ENCODE assay signal across 20 mouse cellular contexts in genomic region chr12:117664644-117665043, GRCm38 (mm10).
DNase-seq lines count a peak whose midpoint lies in the region; TF ChIP-seq lines count a peak whose summit lies in the region.
"Had no signal": no experiment of that assay in that cellular context is flagged by ENCODE, and none has a peak within 500 bp of the region (broad histone marks: within the 10 kb centered on the region; RNA-seq: fewer than 3 reads in every experiment).

No protein-coding gene starts in this region.

- DNase-seq in heart, adult 2 months: no peak
- DNase-seq in heart, adult 18-20 months: no peak
- DNase-seq in layer of hippocampus, adult 18-20 months (ENCODE audit: low spot score in 2 of 2): peak; percentile 58 to 81
- no peak for DNase-seq in layer of hippocampus, postnatal 25 days (ENCODE audit: extremely low spot score in 1 of 2, low spot score in 1 of 2)
- DNase-seq in brain, embryonic 18.5 days (ENCODE audit: low read depth, low spot score): peak; percentile 46
- peak; percentile 59 to 63 for DNase-seq in layer of hippocampus, adult 8-10 months (ENCODE audit: low spot score in 2 of 2)
- DNase-seq in hindbrain, embryonic 10.5 days (ENCODE audit: low spot score): no peak
- DNase-seq: adrenal gland, postnatal 25 days; cerebellum, postnatal 10 days; gastrocnemius, postnatal 14 days; lung, postnatal 36 days; right cerebral cortex, postnatal 14 days had no signal

- peaks cover 53% of the 10 kb centered on the region for H3K36me3 ChIP-seq in heart, adult 2 months (ENCODE audit: control insufficient read depth, insufficient read depth, low read length)
- H3K36me3 ChIP-seq in hindbrain, embryonic 10.5 days: no peaks in the 10 kb centered on the region
- H3K36me3 ChIP-seq: heart, embryonic 12.5 days; intestine, embryonic 15.5 days; kidney, embryonic 15.5 days; midbrain, embryonic 10.5 days; neural tube, embryonic 13.5 days had no signal

- 51% methylated on average over 5 of the region's 5 CpGs for WGBS in heart, adult 2 months
- 75% methylated on average over 5 of the region's 5 CpGs for WGBS in hindbrain, embryonic 10.5 days

- H3K9me3 ChIP-seq in hindbrain, embryonic 10.5 days: no peaks in the 10 kb centered on the region
- H3K9me3 ChIP-seq: heart, embryonic 12.5 days; intestine, embryonic 15.5 days; kidney, embryonic 15.5 days; midbrain, embryonic 10.5 days; neural tube, embryonic 13.5 days had no signal

- no peak overlapping the region for H3K4me3 ChIP-seq in heart, adult 2 months
- no peak overlapping the region for H3K4me3 ChIP-seq in hindbrain, embryonic 10.5 days
- H3K4me3 ChIP-seq: heart, embryonic 12.5 days; intestine, embryonic 15.5 days; kidney, embryonic 15.5 days; midbrain, embryonic 10.5 days; neural tube, embryonic 13.5 days had no signal

- H3K27ac ChIP-seq in heart, adult 2 months: peak overlapping the region; percentile 82
- H3K27ac ChIP-seq in hindbrain, embryonic 10.5 days: no peak overlapping the region
- H3K27ac ChIP-seq: hindbrain, embryonic 14.5 days; intestine, embryonic 15.5 days; kidney, embryonic 15.5 days; liver, embryonic 14.5 days; midbrain, embryonic 10.5 days; neural tube, embryonic 13.5 days; stomach, postnatal 0 days had no signal

- H3K79me2 ChIP-seq in heart, adult 2 months (replicated peaks; ENCODE audit: control insufficient read depth, insufficient read depth, low read length): peaks cover 9% of the 10 kb centered on the region

- peaks cover 33% of the 10 kb centered on the region for H3K4me1 ChIP-seq in heart, adult 2 months (ENCODE audit: control insufficient read depth, insufficient read depth, low read length)
- no peaks in the 10 kb centered on the region; the same call in 1 of the 2 replicates for H3K4me1 ChIP-seq in hindbrain, embryonic 10.5 days (replicated peaks)
- H3K4me1 ChIP-seq: intestine, embryonic 15.5 days had no signal

- intact Hi-C loops in heart, adult 2 months (cut with DNase I): loop anchor here (2.0 to 5.0 kb wide), 3 partner anchors 14 to 207 kb away; no protein-coding TSS in a partner anchor

- H3K27me3 ChIP-seq in heart, adult 2 months (ENCODE audit: control insufficient read depth, insufficient read depth, low read length): no peaks in the 10 kb centered on the region
- no peaks in the 10 kb centered on the region for H3K27me3 ChIP-seq in hindbrain, embryonic 10.5 days (ENCODE audit: insufficient read depth, poor library complexity, severe bottlenecking)
- H3K27me3 ChIP-seq: heart, embryonic 12.5 days; intestine, embryonic 15.5 days; kidney, embryonic 15.5 days; neural tube, embryonic 13.5 days had no signal

- TF ChIP-seq POLR2A in heart, adult 2 months (IDR thresholded peaks at IDR 0.05; ENCODE audit: insufficient read depth, low read depth, low read length): no peak

- TF ChIP-seq CTCF in heart, adult 2 months (IDR thresholded peaks at IDR 0.05): no peak

- no peak for TF ChIP-seq EP300 in heart, adult 2 months (IDR thresholded peaks at IDR 0.05; ENCODE audit: insufficient read depth, low read depth, low read length)

- no peak overlapping the region for H3K9ac ChIP-seq in heart, adult 2 months (ENCODE audit: low read depth, low read length)
- H3K9ac ChIP-seq: heart, embryonic 12.5 days; hindbrain, embryonic 14.5 days; intestine, embryonic 15.5 days; kidney, embryonic 15.5 days; liver, embryonic 14.5 days; neural tube, embryonic 13.5 days had no signal

Comparison
In these comparisons a context has a peak if more than half of its experiments do, and no peak if none do; other contexts are left out.
1. DNase-seq: peak in layer of hippocampus, adult 18-20 months (2 of 2), brain, embryonic 18.5 days (single experiment) and layer of hippocampus, adult 8-10 months (2 of 2); none in heart, adult 2 months (0 of 2), heart, adult 18-20 months (0 of 2), layer of hippocampus, postnatal 25 days (0 of 2) and hindbrain, embryonic 10.5 days (single experiment).